Mouse (Mus musculus): ENCODE measurements around the gene Hmgb4. TPM values are rescaled to one million over a fixed set of nuclear protein-coding genes. Genes with fewer than 3 reads are reported as not detected.

Hmgb4 gene
- total RNA-seq, 2 experiments from 2014 or later, result not detected

- DNase-seq, result no peak
Measured at GRCm38 (mm10) chr4:128224453-128224852, 36.3 kb downstream of the Hmgb4 start.

DNA sequence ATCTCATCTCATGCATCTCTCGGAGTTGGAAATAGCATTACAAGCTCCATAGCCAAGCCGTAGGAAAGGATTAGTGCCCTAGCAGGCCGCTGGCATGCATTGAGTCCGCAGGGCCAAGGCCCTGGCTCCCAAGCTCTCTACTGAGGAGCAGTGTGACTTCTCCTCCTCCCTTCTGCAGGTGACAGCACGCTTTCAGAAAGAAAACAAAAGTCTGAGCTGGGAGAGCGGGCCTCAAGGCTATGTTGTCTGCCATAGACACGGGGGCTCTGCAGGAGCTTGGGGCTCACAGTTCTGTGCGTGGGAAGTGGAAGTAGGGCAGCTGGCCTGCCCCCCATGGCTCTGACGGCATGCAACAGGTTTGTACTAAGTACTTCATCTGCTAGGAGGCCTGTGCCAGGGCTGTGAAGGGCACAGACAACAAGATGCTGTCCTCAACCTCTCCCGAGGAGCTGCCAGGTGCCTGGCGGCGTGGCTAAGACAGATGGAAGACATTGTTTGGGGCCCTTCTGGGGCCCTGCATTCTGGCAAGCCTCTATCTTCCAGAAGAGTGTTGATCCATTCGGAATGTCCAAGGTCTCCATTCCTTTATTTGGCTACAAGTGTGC, 42.7 kb downstream of the Hmgb4 start:
- no peak for DNase-seq

Data from gastrocnemius, postnatal 10 days (tissue).